Mouse (Mus musculus) right cerebral cortex, adult 2 months (tissue): ENCODE data around the gene Olfr1124.

Experiments used
- DNase-seq, 2 experiments: peaks; one replicate each; pipeline ENCODE4 v3.0.0; 2021 to 2022; ENCODE audit warnings: low spot score in 2 of 2

Olfr1124 gene

GRCm38 (mm10) chr2:87429975-87430374 lies at the start of gene Olfr1124:
Olfr1124 (plus strand) TSS chr2:87430275.
- DNase-seq: no peak

- no peak for DNase-seq
Observed at GRCm38 (mm10) chr2:87383935-87384334, 46.1 kb upstream of the Olfr1124 start.

GRCm38 (mm10) chr2:87385549-87385948 lies 44.5 kb upstream of the Olfr1124 start, which contains the start of gene Olfr1122:
Olfr1122 (plus strand) TSS chr2:87385849.
- DNase-seq: no peak

GRCm38 (mm10) chr2:87393605-87394004 lies 36.5 kb upstream of the Olfr1124 start:
- DNase-seq: peak in 1 of 2 experiments; percentile 5

- DNase-seq: peak; percentile 13 to 22
Observed at GRCm38 (mm10) chr2:87394686-87395085, 35.4 kb upstream of the Olfr1124 start.

GRCm38 (mm10) chr2:87416335-87416734 lies 13.7 kb upstream of the Olfr1124 start, which contains the start of gene Olfr1123:
Olfr1123 (plus strand) TSS chr2:87416635.
- DNase-seq: no peak

GRCm38 (mm10) chr2:87437731-87438130 lies 7.7 kb downstream of the Olfr1124 start:
- DNase-seq: no peak

- no peak for DNase-seq
Observed at GRCm38 (mm10) chr2:87453662-87454061, 23.6 kb downstream of the Olfr1124 start, which contains the start of gene Olfr1126. Olfr1126 (plus strand) TSS chr2:87453962.

- no peak for DNase-seq
Observed at GRCm38 (mm10) chr2:87461769-87462168, 31.7 kb downstream of the Olfr1124 start.

GRCm38 (mm10) chr2:87480207-87480606 lies 50.1 kb downstream of the Olfr1124 start:
- no peak for DNase-seq

GRCm38 (mm10) chr2:87481158-87481557 lies 51.1 kb downstream of the Olfr1124 start:
- DNase-seq: no peak

GRCm38 (mm10) chr2:87482276-87482675 lies 52.2 kb downstream of the Olfr1124 start:
- no peak for DNase-seq
